Mouse (Mus musculus) layer of hippocampus, adult 9-10 months (tissue): ENCODE data around the gene Spdye4c.

ENCODE experiments used
- DNase-seq: peaks from one replicate; pipeline ENCODE4 v3.0.0; 2022; ENCODE audit warnings: low spot score

Spdye4c gene

GRCm38 (mm10) chr2:128590909-128591308 is at the start of gene Spdye4c:
Spdye4c (plus strand) TSS chr2:128591209.
- no peak for DNase-seq

GRCm38 (mm10) chr2:128543495-128543894 is 47.5 kb upstream of the Spdye4c start:
- no peak for DNase-seq

GRCm38 (mm10) chr2:128544421-128545137 is 46.4 kb upstream of the Spdye4c start:
- no peak for DNase-seq

- no peak for DNase-seq
Observed at GRCm38 (mm10) chr2:128545447-128545846, 45.6 kb upstream of the Spdye4c start.

GRCm38 (mm10) chr2:128547079-128547478 is 43.9 kb upstream of the Spdye4c start:
- no peak for DNase-seq

- no peak for DNase-seq
Observed at GRCm38 (mm10) chr2:128548262-128548661, 42.7 kb upstream of the Spdye4c start.

- DNase-seq, result no peak
Observed at GRCm38 (mm10) chr2:128549561-128549960, 41.4 kb upstream of the Spdye4c start.

GRCm38 (mm10) chr2:128549963-128550362 is 41.0 kb upstream of the Spdye4c start:
- no peak for DNase-seq

GRCm38 (mm10) chr2:128552080-128552791 is 38.8 kb upstream of the Spdye4c start:
- DNase-seq, result no peak

- DNase-seq, result no peak
Observed at GRCm38 (mm10) chr2:128552798-128553720, 38.0 kb upstream of the Spdye4c start.

- no peak for DNase-seq
Observed at GRCm38 (mm10) chr2:128555082-128555481, 35.9 kb upstream of the Spdye4c start.

GRCm38 (mm10) chr2:128564195-128564594 is 26.8 kb upstream of the Spdye4c start:
- DNase-seq, result no peak

- DNase-seq, result no peak
Observed at GRCm38 (mm10) chr2:128565904-128566303, 25.1 kb upstream of the Spdye4c start.

- no peak for DNase-seq
Observed at GRCm38 (mm10) chr2:128566304-128567147, 24.5 kb upstream of the Spdye4c start.

- no peak for DNase-seq
Observed at GRCm38 (mm10) chr2:128568018-128568417, 23.0 kb upstream of the Spdye4c start.

GRCm38 (mm10) chr2:128568490-128568889 is 22.5 kb upstream of the Spdye4c start:
- no peak for DNase-seq

GRCm38 (mm10) chr2:128571001-128571400 is 20.0 kb upstream of the Spdye4c start:
- no peak for DNase-seq

- peak; percentile 82 for DNase-seq
Observed at GRCm38 (mm10) chr2:128572726-128573624, 18.0 kb upstream of the Spdye4c start.

- DNase-seq, result no peak
Observed at GRCm38 (mm10) chr2:128582881-128583280, 8.1 kb upstream of the Spdye4c start.

GRCm38 (mm10) chr2:128592301-128592700 is 1.3 kb downstream of the Spdye4c start:
- DNase-seq, result no peak
